Mouse (Mus musculus) left cerebral cortex, postnatal 10 days (tissue): Measurements from ENCODE around the gene Pgm2. TPM values are rescaled to one million over a fixed set of nuclear protein-coding genes. Genes with fewer than 3 reads are reported as not detected.

Experiments used
- DNase-seq, 2 experiments: peaks; one replicate each; pipeline ENCODE4 v3.0.0; 2021 to 2022; ENCODE audit warnings: low spot score in 2 of 2, mixed read lengths in 1 of 2; ENCODE audit errors: extremely low spot score in 1 of 2
- intact Hi-C: fragments of 180-260 bp; cut with DNase I; formaldehyde crosslinking; loops from one replicate; pipeline ENCODE4 v1.15.1; 2025
- total RNA-seq, 2 experiments: library from RNA; stranded (reverse); gene quantifications; 2 replicates each; pipeline ENCODE4 v1.2.3; 2021

Gene Pgm2
- total RNA-seq, 2 experiments from 2014 or later = 10.3 to 10.7 TPM

DNA sequence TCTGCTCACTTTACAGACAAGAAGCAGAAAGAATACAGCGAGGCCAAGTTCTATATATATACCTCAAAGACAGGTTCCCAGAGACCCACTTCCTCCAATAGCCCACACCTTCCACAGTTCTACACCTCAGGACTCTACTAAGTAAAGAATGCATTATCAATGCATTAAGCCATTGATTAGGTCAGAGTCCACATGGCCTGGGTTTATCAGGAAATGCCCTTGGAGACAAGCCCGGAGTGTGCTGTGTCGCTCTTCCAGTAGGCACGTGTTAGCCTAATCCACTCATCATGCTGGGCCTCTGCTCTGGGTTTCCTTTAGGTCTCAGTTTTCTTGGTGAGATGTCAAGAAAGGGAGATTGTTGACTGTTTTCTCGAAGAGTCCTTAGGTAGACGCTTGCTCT lies 21.5 kb downstream of the Pgm2 start:
- no peak for DNase-seq
- intact Hi-C loops = no loop called here

DNA sequence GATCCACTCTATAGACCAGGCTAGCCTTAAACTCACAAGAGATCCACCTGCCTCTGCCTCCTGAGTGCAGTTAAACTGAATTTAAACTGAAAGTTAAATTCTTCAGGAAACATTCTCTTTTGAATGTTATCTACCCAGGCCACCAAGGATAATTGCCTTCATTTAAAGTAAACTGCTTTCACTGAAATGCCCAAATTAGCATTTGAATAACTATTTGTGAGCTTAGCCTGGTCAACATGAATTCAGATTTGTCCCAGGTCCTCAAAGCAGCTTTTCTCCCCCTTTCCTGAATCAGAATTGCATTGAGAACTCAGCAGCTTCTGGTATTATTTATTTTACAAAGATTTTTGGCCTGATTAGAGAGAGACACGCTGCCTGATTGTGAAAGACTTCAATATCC lies 24.4 kb downstream of the Pgm2 start:
- intact Hi-C loops = no loop called here
- DNase-seq = no peak

DNA sequence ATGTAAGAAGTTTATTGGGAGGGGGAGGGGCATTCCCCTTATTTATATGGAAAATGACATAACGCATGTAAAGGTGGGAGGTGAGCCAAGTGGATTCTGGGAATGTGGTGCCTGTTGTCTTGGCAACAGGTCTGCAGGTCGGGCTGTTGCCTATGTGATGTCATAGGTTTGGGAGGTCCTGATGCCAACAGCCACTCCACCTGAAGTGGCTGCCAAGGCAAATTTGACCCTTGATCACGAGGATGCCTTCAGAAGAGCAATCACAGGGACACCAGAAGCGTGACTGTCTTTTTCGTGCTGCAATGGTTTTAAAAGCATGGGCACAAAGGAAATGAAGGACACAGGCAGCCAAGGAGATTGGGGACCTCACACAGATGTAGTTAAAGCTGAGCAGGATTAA lies 33.0 kb downstream of the Pgm2 start:
- DNase-seq = no peak
- intact Hi-C loops = no loop called here

DNA sequence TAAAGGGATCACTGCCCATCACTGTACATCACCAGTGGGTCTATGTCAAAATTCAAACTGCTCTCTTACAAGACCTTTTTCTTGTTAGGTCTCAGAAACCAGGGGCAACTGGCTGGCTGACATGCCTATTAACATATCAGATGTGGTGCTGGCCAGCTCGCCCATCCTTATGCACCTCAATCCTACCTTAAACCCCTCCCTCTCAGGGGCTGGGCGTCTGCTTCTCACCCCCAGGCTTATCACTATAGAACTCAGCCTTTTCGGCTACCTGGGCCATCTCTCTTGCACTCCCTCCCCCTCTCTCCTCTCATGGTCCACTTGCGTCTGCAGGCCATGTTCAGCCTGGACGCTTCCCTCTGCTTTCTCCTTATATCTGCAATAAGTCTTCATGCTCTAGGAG lies 38.8 kb downstream of the Pgm2 start:
- intact Hi-C loops = loop anchor here (10.0 kb wide), 1 partner anchor 143 kb away; no protein-coding TSS in a partner anchor
- no peak for DNase-seq

DNA sequence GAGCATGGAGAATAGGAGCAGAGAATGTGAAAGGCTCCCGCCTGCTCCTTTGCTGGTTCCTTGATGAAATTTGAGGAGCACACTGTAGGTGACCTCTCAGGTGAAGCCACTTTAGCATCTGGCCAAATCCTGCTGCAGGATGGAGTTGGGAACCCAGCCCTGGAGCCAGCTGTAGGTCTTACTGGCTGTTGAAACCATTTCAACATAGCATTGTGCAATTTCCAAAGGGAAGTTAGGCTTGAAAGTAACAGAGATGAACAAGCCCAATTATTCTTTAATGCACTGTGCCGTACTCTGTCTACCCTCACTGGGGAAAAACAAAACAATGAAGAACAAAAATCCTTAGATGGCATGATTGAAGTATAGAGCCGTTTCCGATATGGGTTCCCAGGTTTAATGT lies 41.2 kb downstream of the Pgm2 start:
- intact Hi-C loops = loop anchor here (10.0 kb wide), 1 partner anchor 141 kb away; no protein-coding TSS in a partner anchor

DNA sequence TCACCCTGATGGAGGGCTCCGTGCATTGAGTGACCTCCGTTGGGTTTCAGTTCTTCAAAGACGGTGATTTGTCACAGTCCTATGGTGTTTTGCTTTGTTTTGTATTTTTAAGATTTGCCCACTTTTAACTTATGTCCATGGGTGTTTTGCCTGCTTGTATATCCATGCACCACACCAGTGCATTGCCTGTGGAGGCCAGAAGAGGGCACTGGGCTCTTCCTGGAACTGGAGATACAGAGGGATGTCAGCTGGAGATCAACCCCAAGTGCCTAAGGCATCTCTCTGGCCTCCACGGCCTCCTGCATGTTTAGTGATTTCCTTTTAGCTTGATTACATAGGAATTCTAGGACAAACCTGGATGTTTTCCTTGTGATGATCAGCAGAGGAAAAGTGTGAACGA lies 43.6 kb downstream of the Pgm2 start:
- DNase-seq = no peak
- intact Hi-C loops = loop anchor here (10.0 kb wide), 1 partner anchor 138 kb away; no protein-coding TSS in a partner anchor

More for the DNA sequence above, 41.2 kb downstream of the Pgm2 start:
- no peak for DNase-seq

DNA sequence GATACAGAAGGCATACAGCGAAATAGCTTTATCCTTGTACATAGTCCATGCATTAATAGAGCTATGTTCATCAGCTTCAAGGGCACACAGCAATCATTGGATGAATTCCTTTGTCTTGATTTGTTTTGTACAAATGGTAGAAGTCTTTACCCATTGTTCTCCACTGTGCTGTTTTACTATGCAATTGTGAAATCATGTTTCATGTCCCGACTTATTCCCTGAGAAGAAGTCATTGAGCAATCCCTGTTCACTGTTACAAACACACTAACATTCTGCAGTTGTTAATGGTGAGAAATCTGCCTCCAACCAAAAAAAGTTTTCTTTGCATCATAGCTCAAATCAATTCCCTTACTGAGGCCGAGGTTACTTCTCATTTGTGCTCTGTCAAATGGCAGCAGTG lies 47.5 kb downstream of the Pgm2 start:
- intact Hi-C loops = no loop called here
- DNase-seq = no peak

DNA sequence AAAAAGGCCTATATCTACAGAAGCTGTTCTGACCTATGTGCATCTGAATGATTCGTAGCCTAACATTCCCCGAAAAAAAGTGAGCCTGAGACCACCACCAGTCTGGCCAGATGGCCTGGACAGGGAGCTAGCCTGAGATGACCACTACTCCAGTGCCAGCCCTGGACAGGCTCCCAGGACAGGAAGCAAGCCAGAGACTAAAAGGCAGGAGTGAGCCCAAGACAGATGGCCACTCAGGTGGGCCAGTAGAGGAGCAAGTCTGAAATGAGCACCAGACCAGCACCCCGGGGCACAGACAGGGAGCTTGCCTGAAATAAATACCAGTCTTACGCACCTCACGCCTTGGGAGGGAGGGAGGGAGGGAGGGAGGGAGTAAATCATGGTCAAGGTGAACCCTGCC lies 51.6 kb downstream of the Pgm2 start:
- DNase-seq = no peak
- intact Hi-C loops = no loop called here

DNA sequence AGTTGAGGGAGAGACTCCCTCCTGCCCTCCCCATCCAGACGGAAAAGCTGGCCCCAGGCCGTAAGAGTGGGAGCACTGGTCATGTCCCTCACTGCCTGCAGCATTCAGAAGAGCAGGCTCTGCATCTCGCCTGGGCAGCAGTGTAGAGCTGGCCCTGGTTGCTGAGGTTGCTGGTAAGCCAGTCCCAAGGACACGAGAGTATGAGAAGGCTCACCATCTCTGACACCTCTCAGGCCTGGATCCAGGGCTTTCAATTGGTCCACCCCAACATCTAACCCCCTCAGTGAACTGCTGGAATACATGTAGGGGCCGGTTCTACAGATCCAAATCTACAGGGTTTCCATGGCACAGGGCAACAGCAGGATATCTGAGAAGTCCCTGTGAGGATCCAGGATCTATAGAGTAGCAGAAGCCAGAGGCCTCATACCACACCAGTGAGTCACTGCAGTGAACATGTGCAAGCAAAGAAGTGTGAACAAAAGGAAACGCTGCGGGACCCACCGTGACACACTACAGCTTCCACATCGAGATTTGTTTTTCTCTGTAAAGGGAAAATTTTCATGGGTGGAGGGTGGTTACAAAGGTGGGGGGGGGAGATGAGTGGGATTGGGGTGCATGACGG lies 53.7 kb downstream of the Pgm2 start:
- intact Hi-C loops = no loop called here
- no peak for DNase-seq

DNA sequence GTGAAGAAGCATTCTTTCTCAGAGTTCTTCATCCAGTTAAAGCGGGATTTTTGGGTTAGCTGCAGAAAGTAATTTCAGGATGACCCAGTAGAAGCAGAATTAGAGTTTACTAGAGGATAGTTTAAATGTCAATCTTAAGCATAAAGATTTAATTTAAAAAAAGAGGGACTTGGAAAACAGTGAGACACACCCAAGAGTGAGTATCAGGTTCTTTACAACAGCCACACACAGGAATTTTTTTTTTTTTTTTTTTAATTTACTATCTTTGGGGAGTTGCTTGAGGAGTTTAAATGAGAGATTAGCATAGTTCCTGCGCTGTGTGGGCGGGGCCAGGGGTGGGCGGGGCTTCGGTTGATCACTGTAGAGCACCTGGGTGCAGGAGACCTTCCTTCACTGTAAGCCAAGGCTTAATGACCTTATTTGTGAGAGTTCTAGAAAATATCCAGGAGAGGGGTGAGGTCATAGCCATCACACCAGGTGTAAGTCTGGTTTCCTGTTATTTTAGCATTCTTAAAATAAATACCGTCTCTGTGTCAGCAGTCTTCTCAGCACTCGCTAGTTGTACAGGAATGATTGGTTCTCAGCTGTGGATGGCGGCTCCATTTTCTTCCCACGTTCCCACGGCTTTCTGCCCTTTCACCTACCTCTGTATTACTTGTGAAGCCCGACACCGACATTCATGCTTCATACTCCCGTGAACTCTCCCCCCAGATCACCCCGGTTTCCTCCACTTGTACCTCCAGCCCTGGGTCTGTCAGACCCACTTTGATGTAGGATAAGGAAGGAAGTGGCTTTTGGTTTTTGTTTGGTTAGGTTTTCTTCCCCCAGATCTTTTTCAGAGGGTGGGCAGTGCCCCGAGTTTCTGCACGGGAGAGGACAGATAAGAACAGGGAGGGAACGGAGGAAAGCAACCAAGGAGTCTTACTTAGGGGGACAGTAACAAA lies 56.7 kb downstream of the Pgm2 start:
- intact Hi-C loops = no loop called here
- DNase-seq = no peak

DNA sequence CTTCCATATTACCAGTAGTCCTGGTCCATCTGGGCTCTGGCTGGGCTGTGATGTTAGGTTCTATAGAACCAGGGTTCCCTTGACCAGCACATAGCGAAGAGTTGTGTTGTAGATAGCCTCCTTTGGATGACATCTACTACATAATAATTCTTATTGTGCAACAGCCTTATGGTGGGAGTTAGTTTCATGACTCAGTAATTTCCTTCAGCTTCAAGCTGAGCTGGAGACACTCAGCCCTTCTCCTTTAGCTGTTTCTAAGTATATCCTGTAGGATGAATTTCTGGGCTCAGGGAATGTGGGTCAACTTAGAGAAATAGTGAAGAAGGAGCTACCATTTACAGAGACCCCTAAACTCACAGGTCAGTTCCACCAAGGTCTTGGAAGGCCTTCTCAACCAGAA lies 60.6 kb downstream of the Pgm2 start:
- intact Hi-C loops = no loop called here
- no peak for DNase-seq

DNA sequence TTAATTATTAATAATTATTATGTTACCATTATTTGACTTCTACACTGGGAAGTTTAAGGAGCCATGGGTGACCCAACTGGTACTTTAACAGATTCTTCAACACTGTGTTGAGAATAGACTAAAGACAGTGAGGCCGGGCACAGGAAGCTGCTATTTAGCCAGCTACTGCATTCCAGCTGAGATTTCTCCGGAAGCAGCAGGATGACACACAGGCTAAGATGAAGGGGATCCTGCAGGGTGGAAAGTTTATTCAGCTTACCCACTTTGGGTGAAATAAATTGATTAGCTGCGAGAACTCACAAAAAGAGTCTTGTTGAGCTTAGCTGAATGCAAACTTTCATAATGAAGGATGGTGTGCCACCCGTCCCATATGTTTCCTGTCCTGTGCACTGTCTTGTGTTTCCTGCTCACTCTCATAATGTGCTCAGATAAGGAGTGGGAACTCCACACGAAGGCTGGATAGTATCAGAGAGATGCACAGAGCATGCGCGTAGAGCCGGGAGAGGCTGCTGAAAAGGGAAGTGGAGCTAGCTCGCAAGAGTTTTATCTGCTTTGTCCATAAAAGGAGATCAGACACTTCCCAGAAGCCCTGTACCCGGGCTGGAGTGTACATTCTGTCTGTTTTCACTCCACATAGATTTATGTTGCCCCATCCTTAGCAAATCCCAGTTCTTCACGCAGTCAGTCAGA lies 63.3 kb downstream of the Pgm2 start, which contains the start of gene Tbc1d1:
Tbc1d1 (plus strand) TSS at position 445 of the 690 bp plus-strand sequence.
- intact Hi-C loops = no loop called here
- peak in 1 of 2 experiments; percentile 72 for DNase-seq

DNA sequence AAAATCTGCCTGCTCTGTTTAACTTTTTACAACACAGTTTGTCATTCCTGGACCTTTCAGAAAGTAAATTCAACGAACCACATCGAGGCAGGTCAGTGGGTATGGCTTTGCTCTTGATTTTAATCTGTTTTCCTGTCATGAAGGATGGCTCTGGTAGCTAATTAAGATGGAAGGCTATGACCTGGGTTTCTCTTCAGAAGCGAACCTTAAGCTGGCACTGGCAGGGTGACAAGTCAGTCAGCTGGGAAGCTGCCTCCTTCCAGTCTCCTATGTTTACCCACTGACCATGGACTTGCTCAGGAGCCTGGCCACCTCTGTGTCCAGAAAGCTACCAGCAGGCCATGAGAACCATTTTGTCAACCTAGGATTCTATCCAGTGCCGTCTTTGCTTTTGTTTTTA lies 63.8 kb downstream of the Pgm2 start:
- DNase-seq = no peak
- intact Hi-C loops = no loop called here

DNA sequence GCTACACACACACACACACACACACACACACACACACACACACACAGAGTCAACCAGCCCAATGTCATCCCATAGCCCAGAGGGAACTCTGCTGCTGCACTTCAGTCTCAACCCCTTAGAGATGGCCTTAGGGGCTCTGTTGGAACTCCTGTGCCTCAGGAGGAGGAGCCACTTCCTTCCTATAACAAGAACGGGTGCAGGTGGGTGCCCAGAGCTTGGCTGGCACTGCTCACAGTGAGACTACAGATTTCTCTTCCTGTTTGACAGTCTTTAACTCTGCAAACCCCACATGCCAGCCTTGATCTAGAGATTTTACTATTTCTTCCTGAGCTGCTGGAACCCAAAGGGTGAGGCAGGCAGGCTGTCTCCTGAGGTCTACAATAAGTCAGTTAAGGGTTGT lies 65.2 kb downstream of the Pgm2 start:
- intact Hi-C loops = no loop called here
- no peak for DNase-seq

DNA sequence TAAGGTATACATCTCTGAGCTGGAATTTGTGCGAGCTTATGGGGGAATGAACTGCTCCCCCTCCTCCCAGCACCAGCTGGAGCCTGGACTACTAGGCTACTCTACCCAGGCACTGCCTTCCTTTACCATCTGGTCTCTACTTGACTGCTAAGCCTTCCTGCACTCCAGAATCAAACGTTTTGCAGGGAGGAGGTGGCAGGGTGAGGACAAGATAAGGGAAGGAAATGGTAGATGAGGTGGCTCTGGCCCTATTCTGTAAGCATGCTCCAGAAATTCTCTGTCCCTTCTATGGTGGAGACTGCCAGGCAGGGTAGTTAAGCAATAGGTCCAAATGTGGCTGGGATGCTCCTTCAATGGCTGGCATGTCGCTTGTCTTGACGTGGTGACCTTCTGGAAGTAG lies 65.8 kb downstream of the Pgm2 start:
- intact Hi-C loops = no loop called here
- DNase-seq = no peak

DNA sequence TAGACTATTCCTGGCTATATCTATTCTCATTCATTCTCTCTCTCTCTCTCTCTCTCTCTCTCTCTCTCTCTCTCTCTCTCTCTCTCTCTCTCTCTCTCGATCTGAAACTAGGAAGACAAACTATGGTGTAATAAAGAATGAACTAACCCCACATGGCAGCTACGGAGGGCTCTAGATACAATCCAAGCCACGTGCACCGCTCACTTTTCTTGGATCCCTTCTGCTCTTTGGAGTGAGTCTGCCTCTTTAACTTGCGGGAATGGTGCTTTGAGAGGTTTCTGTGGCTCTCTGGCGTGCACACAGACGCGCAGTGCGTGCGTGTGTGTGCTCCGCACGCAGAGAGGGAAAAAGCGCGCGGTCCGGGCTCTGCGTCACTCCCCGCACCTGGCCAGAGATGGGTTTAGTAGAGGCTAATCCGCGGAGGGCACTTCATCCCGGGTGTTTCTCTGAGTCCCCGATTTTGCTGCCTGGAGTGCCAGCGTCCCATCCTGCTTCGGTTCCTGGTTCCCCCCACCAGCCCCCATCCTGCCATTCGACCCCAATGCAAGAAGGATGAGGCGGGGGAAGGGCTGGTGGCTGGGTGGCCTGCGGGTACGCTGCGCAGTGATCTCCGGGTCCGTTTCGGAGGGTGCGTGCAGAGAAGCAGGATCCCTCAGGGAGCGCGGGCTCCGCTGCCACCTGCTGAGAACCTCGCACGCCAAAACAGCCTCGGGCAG lies 66.5 kb downstream of the Pgm2 start:
- intact Hi-C loops = no loop called here

DNA sequence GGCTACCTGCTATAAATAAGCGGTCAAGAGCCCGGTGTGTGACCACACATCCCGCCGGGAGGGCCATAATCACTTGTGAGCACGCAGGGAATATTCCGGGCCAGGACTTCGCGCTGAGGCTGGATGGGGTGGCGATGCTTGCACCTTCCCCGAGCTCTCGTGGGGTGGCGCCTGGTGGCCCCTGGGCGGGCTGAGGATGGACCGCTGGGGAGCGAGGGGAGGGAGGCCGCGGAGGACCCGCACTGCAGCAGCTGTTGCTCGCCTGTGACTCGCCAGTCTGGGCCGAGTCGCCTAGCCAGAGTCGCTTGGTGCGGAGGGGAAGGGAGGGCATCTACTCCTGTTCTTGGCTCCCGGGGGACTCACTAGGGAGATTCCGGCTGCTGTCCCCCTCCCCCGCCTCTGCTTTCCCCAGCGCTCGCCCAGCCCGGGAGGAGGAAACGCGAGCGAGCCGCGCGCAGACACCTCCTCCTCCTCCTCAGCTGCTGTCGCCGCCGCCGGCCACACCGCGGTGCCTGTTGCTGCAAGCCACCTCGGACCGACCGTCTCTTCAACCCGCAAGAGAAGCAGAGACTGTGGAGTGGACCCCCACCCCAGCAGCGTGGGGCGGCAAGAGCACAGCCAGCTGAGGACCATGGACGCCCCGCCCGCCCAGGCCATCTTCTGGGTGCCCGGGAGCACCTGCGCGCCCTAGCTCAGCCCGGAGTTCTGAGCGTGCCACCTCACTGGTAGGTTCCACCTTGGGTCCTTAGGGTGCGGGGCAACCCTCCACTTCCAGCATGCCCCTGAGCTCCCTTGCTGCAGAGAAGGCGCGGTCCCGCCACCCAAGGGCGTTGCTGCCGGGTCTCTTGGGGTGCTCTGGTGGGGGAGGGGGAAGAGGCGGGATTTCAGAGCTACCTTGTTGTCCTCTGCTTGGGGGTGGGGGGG lies 67.3 kb downstream of the Pgm2 start:
- intact Hi-C loops = no loop called here
- DNase-seq = peak; percentile 46 to 88

More for the DNA sequence above, 66.5 kb downstream of the Pgm2 start:
- DNase-seq = peak; percentile 26 to 60
